Mouse (Mus musculus) liver, embryonic 18 days (tissue): ENCODE data around the gene Gm49342. TPM values are rescaled to one million over a fixed set of nuclear protein-coding genes. Genes with fewer than 3 reads are reported as not detected.

Experiments used
- polyA plus RNA-seq: library from polyadenylated mRNA; depleted of rRNA; stranded (reverse); fragments of >200 nt; gene quantifications from 2 replicates; pipeline ENCODE4 v1.2.3, GENCODE M21; 2012; rRNA removed

Gene Gm49342
- 103 and 127 TPM in 2 replicates for polyA plus RNA-seq

GRCm38 (mm10) chr14:50943932-50944667, at the start of gene Gm49342:
Gene Gm49342 (plus strand): TSS chr14:50944517.

DNA sequence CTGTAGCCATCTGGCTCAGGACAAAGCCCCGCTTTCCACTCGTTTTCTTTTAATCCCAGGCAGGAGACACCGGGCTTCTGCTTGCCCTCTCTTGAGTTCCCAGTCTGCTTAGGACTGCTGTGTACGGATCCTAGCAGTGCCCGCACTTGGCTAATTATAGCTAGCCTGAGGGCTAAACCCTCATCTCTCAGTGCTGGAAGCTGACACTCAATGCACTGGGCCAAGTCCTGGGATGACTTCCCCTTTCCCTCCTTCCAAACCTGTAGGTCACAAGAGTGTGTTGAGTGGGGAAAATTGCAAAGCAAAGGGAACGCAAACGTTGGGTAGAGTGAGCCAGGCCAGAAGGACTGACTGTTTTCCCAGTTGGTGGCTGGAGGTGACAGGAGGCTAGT, 46.9 kb upstream of the Gm49342 start, which contains the start of gene Klhl33:
Klhl33 (minus strand) TSS at position 134 of the 392 bp plus-strand sequence.

GRCm38 (mm10) chr14:50924281-50925064, 19.8 kb upstream of the Gm49342 start, which contains the start of the genes Osgep and Apex1:
Gene Osgep (minus strand): TSS chr14:50924893.
Gene Apex1 (plus strand): TSS chr14:50924968.

GRCm38 (mm10) chr14:50930754-50931492, 13.4 kb upstream of the Gm49342 start, which contains the start of the genes Pip4p1 and Pnp:
Gene Pip4p1 (minus strand): TSS chr14:50930856.
Gene Pnp (plus strand): TSS chr14:50931082.

DNA sequence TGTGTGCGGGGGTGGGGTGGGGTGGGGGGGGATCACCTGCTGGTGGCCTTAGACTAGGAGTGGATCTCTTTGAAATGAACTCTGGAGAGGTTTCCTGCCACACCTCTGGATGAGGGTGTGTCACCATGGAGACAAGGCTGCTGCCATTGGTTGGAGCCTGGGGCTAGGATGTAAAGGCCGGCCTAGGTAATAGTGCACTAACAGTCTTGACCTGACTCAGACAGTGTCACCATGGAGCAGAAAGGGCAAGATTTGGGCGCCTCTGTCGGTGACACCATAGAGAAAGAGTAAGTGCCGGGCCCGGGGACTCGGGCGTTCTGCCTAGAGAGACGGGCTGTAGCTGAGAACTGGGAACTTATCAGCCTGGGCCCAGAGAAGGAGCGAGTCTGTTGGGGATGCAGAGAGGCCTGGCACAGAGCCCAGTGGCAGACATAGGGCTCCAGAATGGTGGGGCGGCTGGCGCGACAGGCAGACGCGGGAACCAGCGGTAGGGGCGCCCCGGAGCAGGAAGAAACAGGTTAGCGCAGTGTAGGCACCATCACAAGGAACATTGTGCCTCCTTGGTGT, 11.7 kb downstream of the Gm49342 start, which contains the start of gene Pnp2:
Pnp2 (plus strand) TSS at position 51 of the 567 bp plus-strand sequence.

GRCm38 (mm10) chr14:51007152-51007801, 63.0 kb downstream of the Gm49342 start, which contains the start of gene Rnase10:
Gene Rnase10 (plus strand): TSS chr14:51007751.

Other genes starting within 250 kb of the Gm49342 start
- not detected in 2 replicates for gene Olfr748, start 237.1 kb upstream of the Gm49342 start, polyA plus RNA-seq
- gene Olfr749, start 199.4 kb upstream of the Gm49342 start, polyA plus RNA-seq = not detected in 2 replicates
- gene Ttc5, start 159.0 kb upstream of the Gm49342 start, polyA plus RNA-seq = 15.8 and 17.7 TPM in 2 replicates
- not detected in 2 replicates for gene Ccnb1ip1, start 136.8 kb upstream of the Gm49342 start, polyA plus RNA-seq
- 26.4 and 32.7 TPM in 2 replicates for gene Parp2, start 136.7 kb upstream of the Gm49342 start, polyA plus RNA-seq
- gene Tep1, start 74.0 kb upstream of the Gm49342 start, polyA plus RNA-seq = 5.7 and 6.0 TPM in 2 replicates
- 0.11 and 0.28 TPM in 2 replicates for gene Klhl33, start 47.0 kb upstream of the Gm49342 start, polyA plus RNA-seq
- gene Osgep, start 19.6 kb upstream of the Gm49342 start, polyA plus RNA-seq = 40.4 and 47.9 TPM in 2 replicates
- 44.1 and 50.6 TPM in 2 replicates for gene Apex1, start 19.5 kb upstream of the Gm49342 start, polyA plus RNA-seq
- gene Pip4p1, start 13.7 kb upstream of the Gm49342 start, polyA plus RNA-seq = 35.0 and 41.2 TPM in 2 replicates
- gene Pnp, start 13.4 kb upstream of the Gm49342 start, polyA plus RNA-seq = 121 and 139 TPM in 2 replicates
- gene Pnp2, start 11.5 kb downstream of the Gm49342 start, polyA plus RNA-seq = 6.7 and 8.1 TPM in 2 replicates
- gene Rnase10, start 63.2 kb downstream of the Gm49342 start, polyA plus RNA-seq = 0.02 and 0.05 TPM in 2 replicates
- gene Rnase9, start 97.4 kb downstream of the Gm49342 start, polyA plus RNA-seq = not detected in 2 replicates
- gene Rnase11, start 105.6 kb downstream of the Gm49342 start, polyA plus RNA-seq = 0.06 TPM in 1 of 2 replicates, not detected in the other
- gene Rnase12, start 113.1 kb downstream of the Gm49342 start, polyA plus RNA-seq = 1.3 and 1.7 TPM in 2 replicates
- not detected in 2 replicates for gene Olfr750, start 129.9 kb downstream of the Gm49342 start, polyA plus RNA-seq
- gene Rnase4, start 146.6 kb downstream of the Gm49342 start, polyA plus RNA-seq = 29.7 and 48.3 TPM in 2 replicates
- 11.6 and 17.1 TPM in 2 replicates for gene Ang, start 146.6 kb downstream of the Gm49342 start, polyA plus RNA-seq
- gene Eddm3b, start 169.9 kb downstream of the Gm49342 start, polyA plus RNA-seq = not detected in 2 replicates
- gene Rnase6, start 179.4 kb downstream of the Gm49342 start, polyA plus RNA-seq = 2.6 and 4.3 TPM in 2 replicates
- 0.07 and 0.82 TPM in 2 replicates for gene Rnase1, start 202.3 kb downstream of the Gm49342 start, polyA plus RNA-seq
- gene Rnase2b, start 217.7 kb downstream of the Gm49342 start, polyA plus RNA-seq = not detected in 2 replicates